Mouse (Mus musculus) testis, adult 2 months (tissue): ENCODE results near the gene Nrip3.

ENCODE experiments used
- CTCF ChIP-seq: fragments of 200-500 bp; IDR thresholded peaks from 2 replicates; pipeline ENCODE4 v1.5.1; 2012; ENCODE audit warnings: low read depth, mild to moderate bottlenecking, inconsistent platforms, low read length, moderate library complexity; ENCODE audit not compliant: control insufficient read depth, insufficient read depth, insufficient replicate concordance
- POLR2A ChIP-seq: fragments of 200-500 bp; IDR thresholded peaks from 2 replicates; pipeline ENCODE4 v1.6.1; 2012; ENCODE audit warnings: low read depth, mild to moderate bottlenecking, inconsistent platforms, low read length, moderate library complexity; ENCODE audit not compliant: control insufficient read depth

GRCm38 (mm10) chr7:109804843-109805242 is 23.0 kb upstream of the Nrip3 start:
- TF ChIP-seq POLR2A = no peak
- peak; percentile 11; the same call in 1 of the 2 replicates for TF ChIP-seq CTCF
